Mouse (Mus musculus): ENCODE measurements around the gene Rapgef3. TPM values are rescaled to one million over a fixed set of nuclear protein-coding genes. Genes with fewer than 3 reads are reported as not detected.
A peak's percentile ranks its signal among the peaks of the same experiment; 100 is the strongest.

The Rapgef3 gene
- total and polyA plus RNA-seq, 3 experiments = 6.6 to 7.4 TPM; not detected in 1

DNA sequence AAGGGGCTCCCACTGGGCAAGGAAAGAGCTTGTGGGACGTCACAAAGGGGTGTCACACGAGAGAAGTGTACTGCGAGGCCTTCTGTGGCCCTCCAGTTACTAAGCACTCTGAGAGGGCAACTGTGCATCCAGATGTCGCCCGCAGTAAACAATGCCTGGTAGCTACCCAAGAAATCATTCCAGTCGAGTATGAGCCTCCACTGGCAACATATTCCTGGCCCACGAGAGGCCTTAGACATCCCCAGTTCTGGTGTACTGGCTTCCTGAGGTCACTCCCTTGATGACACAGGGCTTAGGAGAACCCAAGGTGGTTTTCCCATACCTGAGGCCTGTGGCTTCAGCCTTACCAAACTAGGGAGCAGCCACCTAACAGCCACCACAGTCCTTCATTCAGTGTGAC lies 45.1 kb upstream of the Rapgef3 start:
- Histone ChIP-seq H3K4me1 (ENCODE audit: control insufficient read depth in 1 of 2, insufficient read depth in 2 of 2, low read length in 2 of 2) (no peaks in the 10 kb centered on the region), H3K9me3 (replicated peaks; ENCODE audit: insufficient read depth, low read length) (no peaks in the 10 kb centered on the region), H3K27me3 (ENCODE audit: control insufficient read depth in 1 of 2, insufficient read depth in 2 of 2, low read length in 2 of 2) (no peaks in the 10 kb centered on the region), H3K27ac (ENCODE audit: control insufficient read depth, low read depth, low read length) (no peak overlapping the region), H3K36me3 (ENCODE audit: control insufficient read depth in 1 of 2, insufficient read depth in 2 of 2, low read length in 2 of 2) (peaks cover 2 to 55% of the 10 kb centered on the region in 2 experiments; a peak in 3 of 4 replicates), H3K9ac (ENCODE audit: control insufficient read depth, low read depth, low read length, poor library complexity, severe bottlenecking) (no peak overlapping the region), H3K4me3 (ENCODE audit: control insufficient read depth in 1 of 2, insufficient read depth in 1 of 2, low read depth in 2 of 2, low read length in 2 of 2) (no peak overlapping the region), H3K79me2 (ENCODE audit: control insufficient read depth, insufficient read depth, low read length, poor library complexity) (peaks cover 47% of the 10 kb centered on the region)
- no peak for DNase-seq (ENCODE audit: low read depth, low spot score)
- TF ChIP-seq MYB (IDR thresholded peaks at IDR 0.05; ENCODE audit: low read depth, low read length) = no peak
- TF ChIP-seq USF1 (IDR thresholded peaks at IDR 0.05; ENCODE audit: low read depth, low read length) = no peak
- no peak for TF ChIP-seq USF2 (IDR thresholded peaks at IDR 0.05; ENCODE audit: borderline replicate concordance in 1 of 2, insufficient read depth in 1 of 2, low read depth in 1 of 2, low read length in 2 of 2)
- TF ChIP-seq MEF2A (IDR thresholded peaks at IDR 0.05; ENCODE audit: extremely low read depth, insufficient replicate concordance, low read depth, low read length, poor library complexity, severe bottlenecking) = no peak
- TF ChIP-seq SMC3 (IDR thresholded peaks at IDR 0.05; ENCODE audit: low read depth, low read length) = no peak
- no peak for TF ChIP-seq ZNF384 (IDR thresholded peaks at IDR 0.05; ENCODE audit: low read depth, low read length)
- no peak for TF ChIP-seq NRF1 (IDR thresholded peaks at IDR 0.05; ENCODE audit: insufficient read depth, low read depth, low read length, poor library complexity, severe bottlenecking)
- no peak for TF ChIP-seq E2F4 (IDR thresholded peaks at IDR 0.05; ENCODE audit: borderline replicate concordance, low read depth, low read length)
- no peak for TF ChIP-seq SIN3A (IDR thresholded peaks at IDR 0.05; ENCODE audit: low read length)
- no peak for TF ChIP-seq POLR2AphosphoS5 (IDR thresholded peaks at IDR 0.05; ENCODE audit: borderline replicate concordance, low read depth, low read length)
- no peak for TF ChIP-seq JUND (IDR thresholded peaks at IDR 0.05; ENCODE audit: low read depth, low read length)
- no peak for TF ChIP-seq CTCF (IDR thresholded peaks at IDR 0.05 in 2 of 3, conservative IDR thresholded peaks at IDR 0.05 in 1 of 3; ENCODE audit: control insufficient read depth in 1 of 3, insufficient read depth in 1 of 3, low read depth in 2 of 3, low read length in 3 of 3, poor library complexity in 1 of 3, severe bottlenecking in 1 of 3)
- no peak for TF ChIP-seq POLR2AphosphoS2 (IDR thresholded peaks at IDR 0.05; ENCODE audit: low read length)
- TF ChIP-seq POLR2A (IDR thresholded peaks at IDR 0.05; ENCODE audit: control insufficient read depth in 1 of 2, insufficient read depth in 1 of 2, low read depth in 1 of 2, low read length in 2 of 2, poor library complexity in 1 of 2) = no peak
- no peak for TF ChIP-seq TCF12 (IDR thresholded peaks at IDR 0.05; ENCODE audit: low read depth, low read length)
- no peak for TF ChIP-seq BHLHE40 (IDR thresholded peaks at IDR 0.05; ENCODE audit: borderline replicate concordance, low read depth, low read length)
- no peak for TF ChIP-seq ETS1 (IDR thresholded peaks at IDR 0.05; ENCODE audit: low read depth, low read length)

DNA sequence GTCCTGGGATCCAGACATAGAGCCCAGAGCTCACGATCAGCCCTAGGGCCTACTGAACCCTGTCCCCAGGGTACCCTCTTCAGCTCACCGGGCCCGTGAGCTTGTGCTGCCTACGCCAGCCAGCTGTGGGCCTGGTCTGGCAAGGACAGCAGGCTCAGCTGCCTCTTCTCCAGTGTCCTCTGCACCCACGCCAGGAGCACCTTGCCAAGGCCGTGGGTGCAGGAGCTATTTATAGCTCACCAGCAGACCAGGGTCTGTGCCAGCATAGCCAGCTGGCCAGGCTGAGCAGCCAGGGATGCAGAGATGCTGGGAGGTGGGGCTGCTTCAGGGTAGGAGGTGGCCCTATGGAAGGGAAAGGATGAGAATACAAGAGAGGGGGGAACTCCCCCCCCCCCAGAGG lies 44.4 kb upstream of the Rapgef3 start:
- no peaks in the 10 kb centered on the region for H3K9me3 ChIP-seq (replicated peaks; ENCODE audit: insufficient read depth, low read length)
- peaks cover 2 to 60% of the 10 kb centered on the region in 2 experiments; a peak in 3 of 4 replicates for H3K36me3 ChIP-seq (ENCODE audit: control insufficient read depth in 1 of 2, insufficient read depth in 2 of 2, low read length in 2 of 2)
- H3K4me1 ChIP-seq (ENCODE audit: control insufficient read depth in 1 of 2, insufficient read depth in 2 of 2, low read length in 2 of 2) = no peaks in the 10 kb centered on the region
- H3K9ac ChIP-seq (ENCODE audit: control insufficient read depth, low read depth, low read length, poor library complexity, severe bottlenecking) = no peak overlapping the region
- H3K79me2 ChIP-seq (ENCODE audit: control insufficient read depth, insufficient read depth, low read length, poor library complexity) = peaks cover 41% of the 10 kb centered on the region
- H3K27me3 ChIP-seq (ENCODE audit: control insufficient read depth in 1 of 2, insufficient read depth in 2 of 2, low read length in 2 of 2) = no peaks in the 10 kb centered on the region
- 0 out of 4 replicates have a peak, but pooled peaks of 1 of the 2 experiments have one; percentile 15 for TF ChIP-seq POLR2A (IDR thresholded peaks at IDR 0.05; ENCODE audit: control insufficient read depth in 1 of 2, insufficient read depth in 1 of 2, low read depth in 1 of 2, low read length in 2 of 2, poor library complexity in 1 of 2)
- no peak for TF ChIP-seq POLR2AphosphoS5 (IDR thresholded peaks at IDR 0.05; ENCODE audit: borderline replicate concordance, low read depth, low read length)
- TF ChIP-seq ETS1 (IDR thresholded peaks at IDR 0.05; ENCODE audit: low read depth, low read length) = 0 out of 2 replicates have a peak, but pooled peaks have one; percentile 31
- H3K4me3 ChIP-seq (ENCODE audit: control insufficient read depth in 1 of 2, insufficient read depth in 1 of 2, low read depth in 2 of 2, low read length in 2 of 2) = no peak overlapping the region
- H3K27ac ChIP-seq (ENCODE audit: control insufficient read depth, low read depth, low read length) = no peak overlapping the region
- no peak for DNase-seq (ENCODE audit: low read depth, low spot score)

All from MEL (cell line).